30 mouse cellular contexts compared by ENCODE assay signal in the genomic region with DNA sequence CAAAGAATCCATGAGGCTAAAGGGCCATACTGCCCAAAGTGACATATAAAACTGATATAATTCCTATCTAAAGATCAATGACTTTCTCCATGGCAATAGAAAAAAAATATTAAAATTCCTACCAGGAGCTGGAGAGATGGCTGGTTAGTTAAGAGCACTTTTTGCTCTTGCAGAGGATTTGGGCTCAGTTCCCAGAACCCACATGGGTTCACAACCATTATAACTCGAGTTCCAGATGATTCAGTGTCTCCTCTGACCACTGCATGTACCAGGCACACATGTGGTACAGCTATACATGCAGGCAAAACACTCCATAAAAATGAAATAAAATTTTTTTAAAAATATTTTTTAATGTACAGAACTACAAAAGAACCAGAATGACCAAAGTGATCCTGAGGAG. TPM values are rescaled to one million over a fixed set of nuclear protein-coding genes. Genes with fewer than 3 reads are reported as not detected.
"Had no signal": no experiment of that assay in that cellular context is flagged by ENCODE, and none has a peak within 500 bp of the region (broad histone marks: within the 10 kb centered on the region; RNA-seq: fewer than 3 reads in every experiment).

No protein-coding gene starts in this region.

- H3K27ac ChIP-seq: gastrocnemius, adult 2 months; heart, adult 2 months; heart, embryonic 13.5 days; heart, embryonic 15.5 days; hindbrain, embryonic 10.5 days; hindbrain, embryonic 13.5 days; intestine, embryonic 15.5 days; kidney, embryonic 15.5 days; kidney, postnatal 0 days; layer of hippocampus, adult 2 months; left cerebral cortex, adult 2 months; limb, embryonic 10.5 days; limb, embryonic 12.5 days; liver, embryonic 13.5 days; liver, embryonic 15.5 days had no signal

- ATAC-seq: hindbrain, embryonic 16.5 days; inflammation-experienced regulatory T-cells, adult 6 months; intestine, embryonic 15.5 days; intestine, postnatal 0 days; liver, postnatal 0 days had no signal

- H3K4me2 ChIP-seq: heart, embryonic 11.5 days; heart, embryonic 13.5 days; heart, embryonic 15.5 days; hindbrain, embryonic 13.5 days; intestine, embryonic 15.5 days; kidney, embryonic 15.5 days; limb, embryonic 12.5 days; liver, embryonic 11.5 days; liver, embryonic 13.5 days; liver, embryonic 15.5 days had no signal

- DNase-seq: gastrocnemius, adult 2 months; gastrocnemius, postnatal 10 days; gastrocnemius, postnatal 25 days; heart, adult 2 months; heart, postnatal 14 days; heart, postnatal 36 days; kidney, adult 18-20 months; kidney, adult 9 months; kidney, postnatal 14 days; kidney, postnatal 36 days; liver; liver, embryonic 13.5 days had no signal

- H3K9ac ChIP-seq: heart, embryonic 13.5 days; heart, embryonic 15.5 days; hindbrain, embryonic 13.5 days; intestine, embryonic 15.5 days; kidney, embryonic 15.5 days; limb, embryonic 12.5 days; liver, embryonic 13.5 days; liver, embryonic 15.5 days; liver, postnatal 0 days had no signal

- H3K36me3 ChIP-seq: heart, embryonic 13.5 days; heart, embryonic 15.5 days; hindbrain, embryonic 10.5 days; hindbrain, embryonic 13.5 days; intestine, embryonic 15.5 days; kidney, embryonic 15.5 days; limb, embryonic 10.5 days; limb, embryonic 12.5 days; liver, embryonic 15.5 days had no signal

- H3K4me1 ChIP-seq: hindbrain, embryonic 10.5 days; hindbrain, embryonic 13.5 days; limb, embryonic 10.5 days; limb, embryonic 12.5 days had no signal

- H3K9me3 ChIP-seq: heart, embryonic 13.5 days; heart, embryonic 15.5 days; hindbrain, embryonic 13.5 days; intestine, embryonic 15.5 days; kidney, embryonic 15.5 days; limb, embryonic 10.5 days; limb, embryonic 12.5 days; liver, embryonic 13.5 days; liver, embryonic 15.5 days had no signal

- H3K4me3 ChIP-seq: gastrocnemius, adult 2 months; heart, adult 2 months; heart, embryonic 13.5 days; heart, embryonic 15.5 days; hindbrain, embryonic 10.5 days; hindbrain, embryonic 13.5 days; intestine, embryonic 15.5 days; kidney, embryonic 15.5 days; layer of hippocampus, adult 2 months; left cerebral cortex, adult 2 months; limb, embryonic 10.5 days; limb, embryonic 12.5 days; liver, embryonic 13.5 days; liver, embryonic 15.5 days had no signal

- H3K27me3 ChIP-seq: heart, embryonic 15.5 days; hindbrain, embryonic 13.5 days; intestine, embryonic 15.5 days; kidney, embryonic 15.5 days; limb, embryonic 12.5 days; liver, embryonic 15.5 days had no signal

RNA-seq across cellular contexts. Expression of gene Efcc1, which starts 43.8 kb away (rescaled TPM):
- polyA plus RNA-seq: heart, embryonic 11.5 days had no signal
